Mouse (Mus musculus) ES-E14 (cell line): ENCODE results near the gene Zdhhc21. TPM values are rescaled to one million over a fixed set of nuclear protein-coding genes. Genes with fewer than 3 reads are reported as not detected.

Experiments used
- DNase-seq: peaks from one replicate; pipeline ENCODE4 v3.0.0-alpha.2; 2013; ENCODE audit warnings: low read depth, low spot score
- H3K27ac ChIP-seq: 2 replicates; pipeline ENCODE4 v1.5.1; 2012; ENCODE audit warnings: low read depth, mild to moderate bottlenecking, low read length, moderate library complexity, mixed read lengths; ENCODE audit not compliant: poor library complexity, insufficient read depth, severe bottlenecking
- H3K36me3 ChIP-seq: 2 replicates; pipeline ENCODE4 v1.6.1; 2012; ENCODE audit warnings: mild to moderate bottlenecking, low read length, moderate library complexity, mixed read lengths; ENCODE audit not compliant: control insufficient read depth, poor library complexity, insufficient read depth, severe bottlenecking
- H3K4me1 ChIP-seq, 2 experiments: fragments of 150-350 bp in 1 of 2; sonication (generic) in 1 of 2; 2 replicates each; pipeline ENCODE4 v1.6.1; 2012; ENCODE audit warnings: low read length in 2 of 2, mild to moderate bottlenecking in 1 of 2, mixed read lengths in 1 of 2; ENCODE audit not compliant: control insufficient read depth in 2 of 2, insufficient read depth in 2 of 2, poor library complexity in 1 of 2
- H3K4me3 ChIP-seq, 2 experiments: fragments of 150-350 bp in 1 of 2; sonication (generic) in 1 of 2; 2 replicates each; pipeline ENCODE4 v1.5.1; 2012; ENCODE audit warnings: low read length in 2 of 2, low read depth in 1 of 2, mild to moderate bottlenecking in 1 of 2, mixed read lengths in 1 of 2; ENCODE audit not compliant: insufficient read depth in 1 of 2, poor library complexity in 1 of 2, severe bottlenecking in 1 of 2
- H3K9ac ChIP-seq: 2 replicates; pipeline ENCODE4 v1.6.1; 2012; ENCODE audit warnings: low read depth, mild to moderate bottlenecking, low read length, mixed read lengths; ENCODE audit not compliant: poor library complexity, insufficient read depth, severe bottlenecking
- H3K9me3 ChIP-seq: fragments of 150-350 bp; sonication (generic); 2 replicates; pipeline ENCODE4 v1.6.1; 2012; ENCODE audit warnings: low read depth, mild to moderate bottlenecking, low read length; ENCODE audit not compliant: control insufficient read depth, insufficient read depth
- CHD2 ChIP-seq: IDR thresholded peaks from 2 replicates; pipeline ENCODE4 v1.6.1; 2014; ENCODE audit warnings: mild to moderate bottlenecking, low read depth, low read length, inconsistent platforms
- HCFC1 ChIP-seq: IDR thresholded peaks from 2 replicates; pipeline ENCODE4 v1.6.1; 2012; ENCODE audit warnings: low read length, inconsistent platforms, borderline replicate concordance; ENCODE audit not compliant: insufficient read depth
- MAFK ChIP-seq: IDR thresholded peaks from 2 replicates; pipeline ENCODE4 v1.6.1; 2014; ENCODE audit warnings: mild to moderate bottlenecking, low read depth, low read length, inconsistent platforms; ENCODE audit not compliant: insufficient read depth
- ZC3H11A ChIP-seq: IDR thresholded peaks from 2 replicates; pipeline ENCODE4 v1.6.1; 2012; ENCODE audit warnings: low read depth, mild to moderate bottlenecking, inconsistent platforms, low read length, borderline replicate concordance
- ZNF384 ChIP-seq: IDR thresholded peaks from 2 replicates; pipeline ENCODE4 v1.6.1; 2012; ENCODE audit warnings: low read depth, low read length, inconsistent platforms
- in situ Hi-C, 2 experiments: fragments of 600-800 bp; cut with MboI; formaldehyde crosslinking; loops; one replicate each; pipeline ENCODE4 v1.15.1; 2025; ENCODE audit warnings: low sequenced_read_pairs in 2 of 2, inconsistent platforms in 1 of 2; ENCODE audit not compliant: unreplicated experiment in 2 of 2
- total RNA-seq: library from RNA; depleted of rRNA; stranded (reverse); fragments of 300-350 nt; gene quantifications from 2 replicates; pipeline ENCODE4 v1.2.3, GENCODE M21; 2012

The Zdhhc21 gene
- total RNA-seq, 1 experiment = 17.6 TPM

GRCm38 (mm10) chr4:82804019-82804418 is 55.7 kb downstream of the Zdhhc21 start:
- peak; percentile 17 for DNase-seq
- TF ChIP-seq HCFC1 = no peak
- no peak for TF ChIP-seq ZC3H11A
- TF ChIP-seq MAFK = no peak
- TF ChIP-seq CHD2 = no peak
- no peak for TF ChIP-seq ZNF384
- Histone ChIP-seq H3K36me3 (no peaks in the 10 kb centered on the region; the same call in 1 of the 2 replicates), H3K4me1 (no peaks in the 10 kb centered on the region), H3K9me3 (no peaks in the 10 kb centered on the region), H3K9ac (no peak overlapping the region), H3K4me3 (no peak overlapping the region), H3K27ac (no peak overlapping the region)
- in situ Hi-C loops = no loop called here

- H3K9ac ChIP-seq = no peak overlapping the region
- H3K36me3 ChIP-seq = no peaks in the 10 kb centered on the region
- no peaks in the 10 kb centered on the region for H3K4me1 ChIP-seq
- TF ChIP-seq ZNF384 (no peak), HCFC1 (no peak), MAFK (no peak), CHD2 (no peak)
- H3K27ac ChIP-seq = no peak overlapping the region
- no peak for DNase-seq
- in situ Hi-C loops = no loop called here
- no peaks in the 10 kb centered on the region for H3K9me3 ChIP-seq
- no peak overlapping the region for H3K4me3 ChIP-seq
Observed at GRCm38 (mm10) chr4:82793608-82794007, 66.2 kb downstream of the Zdhhc21 start.

- Histone ChIP-seq H3K4me1 (no peaks in the 10 kb centered on the region), H3K4me3 (no peak overlapping the region), H3K9ac (no peak overlapping the region), H3K27ac (no peak overlapping the region), H3K36me3 (no peaks in the 10 kb centered on the region), H3K9me3 (no peaks in the 10 kb centered on the region)
- DNase-seq = no peak
- in situ Hi-C loops = no loop called here
- TF ChIP-seq HCFC1 (no peak), ZC3H11A (no peak), CHD2 (no peak), ZNF384 (no peak), MAFK (no peak)
Observed at GRCm38 (mm10) chr4:82792906-82793580, 66.7 kb downstream of the Zdhhc21 start.

GRCm38 (mm10) chr4:82765513-82766216 is 94.1 kb downstream of the Zdhhc21 start:
- DNase-seq = no peak
- no peak overlapping the region for H3K27ac ChIP-seq
- no peak overlapping the region for H3K4me3 ChIP-seq
- no peaks in the 10 kb centered on the region for H3K9me3 ChIP-seq
- H3K9ac ChIP-seq = no peak overlapping the region
- peaks cover 0 to 8% of the 10 kb centered on the region in 2 experiments; a peak in 2 of 4 replicates for H3K4me1 ChIP-seq
- in situ Hi-C loops = no loop called here
- TF ChIP-seq CHD2 (no peak), ZNF384 (no peak), HCFC1 (no peak), ZC3H11A (no peak)
- no peaks in the 10 kb centered on the region for H3K36me3 ChIP-seq

GRCm38 (mm10) chr4:82763586-82763985 is 96.2 kb downstream of the Zdhhc21 start:
- Histone ChIP-seq H3K27ac (no peak overlapping the region), H3K4me1 (peaks cover 0 to 8% of the 10 kb centered on the region in 2 experiments; a peak in 2 of 4 replicates), H3K9ac (no peak overlapping the region), H3K36me3 (no peaks in the 10 kb centered on the region), H3K9me3 (no peaks in the 10 kb centered on the region), H3K4me3 (no peak overlapping the region)
- in situ Hi-C loops = no loop called here
- TF ChIP-seq HCFC1 (no peak), CHD2 (no peak), ZNF384 (no peak), ZC3H11A (no peak), MAFK (no peak)
- DNase-seq = no peak
